Mouse (Mus musculus) embryonic facial prominence, embryonic 11.5 days (tissue): ENCODE measurements at regions not wholly inside any gene's neighbourhood (a gene's known extent, or its start where the extent isn't known, plus 50 kb on each side); places are given as distances from the start of the nearest gene placed in this dataset.

Experiments used
- ATAC-seq: fragments of 200-750 bp; cut with Nextera tagmentation; replicated peaks from 2 replicates; pipeline ENCODE4 v1.8.0; 2017; ENCODE audit warnings: low read depth; ENCODE audit not compliant: insufficient number of reproducible peaks, low FRiP score, low TSS enrichment
- DNase-seq: peaks from one replicate; pipeline ENCODE4 v3.0.0-alpha.2; 2015; ENCODE audit warnings: low spot score
- H3K27ac ChIP-seq: fragments of 300-500 bp; sonication (generic); replicated peaks from 2 replicates; pipeline ENCODE4 v1.5.1; 2014; ENCODE audit warnings: mild to moderate bottlenecking, low read depth, low read length, control low read depth
- H3K27me3 ChIP-seq: fragments of 300-500 bp; sonication (generic); 2 replicates; pipeline ENCODE4 v1.6.1; 2014; ENCODE audit warnings: mild to moderate bottlenecking, low read length, moderate library complexity, mixed read lengths; ENCODE audit not compliant: control insufficient read depth, insufficient read depth
- H3K36me3 ChIP-seq: fragments of 300-500 bp; sonication (generic); replicated peaks from 2 replicates; pipeline ENCODE4 v1.6.1; 2014; ENCODE audit warnings: low read depth, mild to moderate bottlenecking, low read length, moderate library complexity, mixed read lengths; ENCODE audit not compliant: control insufficient read depth, insufficient read depth
- H3K4me1 ChIP-seq: fragments of 300-500 bp; sonication (generic); 2 replicates; pipeline ENCODE4 v1.6.1; 2014; ENCODE audit warnings: low read length, mixed read lengths; ENCODE audit not compliant: control insufficient read depth, insufficient read depth
- H3K4me2 ChIP-seq: fragments of 300-500 bp; sonication (generic); 2 replicates; pipeline ENCODE4 v1.6.1; 2014; ENCODE audit warnings: low read depth, mild to moderate bottlenecking, control low read depth, low read length, moderate library complexity
- H3K4me3 ChIP-seq: fragments of 300-500 bp; sonication (generic); 2 replicates; pipeline ENCODE4 v1.5.1; 2014; ENCODE audit warnings: low read depth, low read length, control low read depth
- H3K9ac ChIP-seq: fragments of 300-500 bp; sonication (generic); replicated peaks from 2 replicates; pipeline ENCODE4 v1.6.1; 2014; ENCODE audit warnings: mild to moderate bottlenecking, control low read depth, low read length
- H3K9me3 ChIP-seq: fragments of 300-500 bp; sonication (generic); replicated peaks from 2 replicates; pipeline ENCODE4 v1.6.1; 2016; ENCODE audit warnings: mild to moderate bottlenecking, low read length, inconsistent platforms, mixed read lengths; ENCODE audit not compliant: control insufficient read depth
- WGBS: fragments of 180-500 bp; shearing (Covaris S2); extraction: QIAGEN DNeasy Blood & Tissue Kit; methylation state at CpG from one replicate; pipeline ENCODE4 v1.1.7; 2014; 5-methylcytosine and 5-hydroxymethylcytosine counted together

- Histone ChIP-seq H3K9ac (no peak overlapping the region), H3K27ac (no peak overlapping the region), H3K9me3 (no peaks in the 10 kb centered on the region), H3K36me3 (no peaks in the 10 kb centered on the region), H3K4me2 (no peak overlapping the region), H3K27me3 (no peaks in the 10 kb centered on the region), H3K4me1 (no peaks in the 10 kb centered on the region), H3K4me3 (no peak overlapping the region)
- DNase-seq, result no peak
- no peak for ATAC-seq
- WGBS, result 73% methylated on average over 5 of the region's 5 CpGs
Observed at GRCm38 (mm10) chr10:117542886-117543695, 86.2 kb upstream of the Cpm start.

GRCm38 (mm10) chr10:117542351-117542750 lies 86.9 kb upstream of the Cpm start:
- DNase-seq (no peak), ATAC-seq (no peak)
- no peak overlapping the region for H3K9ac ChIP-seq
- no peak overlapping the region for H3K27ac ChIP-seq
- no peak overlapping the region for H3K4me2 ChIP-seq
- H3K4me3 ChIP-seq, result no peak overlapping the region
- no peaks in the 10 kb centered on the region for H3K4me1 ChIP-seq
- no peaks in the 10 kb centered on the region for H3K27me3 ChIP-seq
- H3K36me3 ChIP-seq, result no peaks in the 10 kb centered on the region
- H3K9me3 ChIP-seq, result no peaks in the 10 kb centered on the region
- 79% methylated on average over 5 of the region's 5 CpGs for WGBS

- no peaks in the 10 kb centered on the region for H3K27me3 ChIP-seq
- H3K4me3 ChIP-seq, result no peak overlapping the region
- ATAC-seq (no peak), DNase-seq (no peak)
- no peaks in the 10 kb centered on the region for H3K9me3 ChIP-seq
- H3K27ac ChIP-seq, result no peak overlapping the region
- H3K4me1 ChIP-seq, result no peaks in the 10 kb centered on the region
- 70% methylated on average over 2 of the region's 2 CpGs for WGBS
- no peak overlapping the region for H3K9ac ChIP-seq
- H3K4me2 ChIP-seq, result no peak overlapping the region
- no peaks in the 10 kb centered on the region for H3K36me3 ChIP-seq
Observed at GRCm38 (mm10) chr10:117541487-117541886, 87.8 kb upstream of the Cpm start.

DNA sequence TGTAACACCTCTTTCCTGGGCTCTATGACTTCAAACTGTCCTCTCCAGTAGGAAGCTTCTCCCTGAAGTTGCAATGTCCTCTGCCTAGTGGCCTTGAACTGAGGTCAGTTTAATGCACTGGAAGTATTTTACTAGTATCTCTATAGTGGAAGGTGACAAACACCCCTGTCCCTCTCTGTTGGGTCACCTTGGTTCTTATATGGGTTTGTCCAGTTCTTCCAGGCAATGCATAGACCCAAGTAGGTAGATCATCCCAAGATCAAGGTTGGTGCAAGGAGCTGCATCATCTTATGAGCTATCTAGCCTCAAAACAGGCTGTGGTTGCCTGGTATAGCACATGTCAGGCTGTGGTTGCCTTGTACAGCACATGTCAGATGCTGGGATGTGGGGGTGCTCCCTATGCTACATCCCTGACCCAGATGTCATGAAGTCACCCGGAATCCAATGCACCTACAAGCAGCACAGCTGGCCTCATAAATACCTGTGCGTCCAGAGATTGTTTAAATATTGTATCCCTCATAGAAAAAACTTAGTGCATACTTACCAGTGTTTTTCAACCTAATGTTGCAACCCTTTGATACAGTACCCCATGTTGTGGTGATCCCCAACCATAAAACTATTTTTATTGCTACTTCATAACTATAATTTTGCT lies 88.4 kb upstream of the Cpm start:
- no peak for ATAC-seq
- WGBS, result 93% methylated on average over 2 of the region's 2 CpGs
- Histone ChIP-seq H3K4me2 (no peak overlapping the region), H3K4me3 (no peak overlapping the region), H3K27ac (no peak overlapping the region), H3K9me3 (no peaks in the 10 kb centered on the region), H3K9ac (no peak overlapping the region), H3K27me3 (no peaks in the 10 kb centered on the region), H3K36me3 (no peaks in the 10 kb centered on the region), H3K4me1 (no peaks in the 10 kb centered on the region)
- DNase-seq, result no peak

- WGBS, result 84% methylated on average over 2 of the region's 2 CpGs
- Histone ChIP-seq H3K27me3 (no peaks in the 10 kb centered on the region), H3K4me2 (no peak overlapping the region), H3K27ac (no peak overlapping the region), H3K4me1 (no peaks in the 10 kb centered on the region), H3K36me3 (no peaks in the 10 kb centered on the region), H3K9ac (no peak overlapping the region), H3K9me3 (no peaks in the 10 kb centered on the region), H3K4me3 (no peak overlapping the region)
- ATAC-seq, result no peak
- DNase-seq, result no peak
Observed at GRCm38 (mm10) chr10:117540112-117540594, 89.1 kb upstream of the Cpm start.

DNA sequence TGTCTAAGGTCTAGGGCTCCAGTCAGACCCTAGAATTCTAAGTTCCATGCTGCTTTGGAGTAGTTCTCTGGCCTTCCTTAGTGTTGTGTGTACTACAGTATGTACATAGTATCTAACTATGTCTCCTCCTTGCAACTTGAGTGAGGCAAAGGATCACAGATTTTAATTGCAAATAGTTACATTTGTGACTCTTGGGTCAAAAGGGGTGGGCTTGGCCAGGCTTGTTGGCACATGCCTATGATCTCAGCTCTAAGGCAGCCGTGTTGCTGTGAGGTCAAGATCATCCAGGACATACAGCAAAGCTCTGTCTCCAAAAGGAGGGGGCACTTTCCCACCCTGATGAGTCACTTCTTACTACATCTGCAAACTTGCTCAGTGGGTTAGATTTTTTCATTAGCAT lies 89.8 kb upstream of the Cpm start:
- WGBS, result 63% methylated on average over 1 of the region's 1 CpGs
- DNase-seq (no peak), ATAC-seq (no peak)
- Histone ChIP-seq H3K36me3 (no peaks in the 10 kb centered on the region), H3K9me3 (no peaks in the 10 kb centered on the region), H3K9ac (no peak overlapping the region), H3K27ac (no peak overlapping the region), H3K4me3 (no peak overlapping the region), H3K27me3 (no peaks in the 10 kb centered on the region), H3K4me1 (no peaks in the 10 kb centered on the region), H3K4me2 (no peak overlapping the region)

GRCm38 (mm10) chr10:117538725-117539124 lies 90.6 kb upstream of the Cpm start:
- Histone ChIP-seq H3K36me3 (no peaks in the 10 kb centered on the region), H3K9me3 (no peaks in the 10 kb centered on the region), H3K27me3 (no peaks in the 10 kb centered on the region), H3K4me3 (no peak overlapping the region), H3K4me1 (no peaks in the 10 kb centered on the region), H3K27ac (no peak overlapping the region), H3K9ac (no peak overlapping the region), H3K4me2 (no peak overlapping the region)
- ATAC-seq (no peak), DNase-seq (no peak)
- WGBS, result 86% methylated on average over 5 of the region's 5 CpGs
